Mouse (Mus musculus) activated CD4-positive, CD25-positive, alpha-beta regulatory T cell, adult 9 weeks (primary cell): ENCODE data around the gene Ubac2. TPM values are rescaled to one million over a fixed set of nuclear protein-coding genes. Genes with fewer than 3 reads are reported as not detected.

Experiments used
- polyA plus RNA-seq: library from polyadenylated mRNA; unstranded; fragments of 100-300 nt; shearing (Covaris generic); gene quantifications from one replicate; pipeline ENCODE4 v1.2.1, GENCODE M21; 2017

Gene Ubac2
- polyA plus RNA-seq = 186 TPM

DNA sequence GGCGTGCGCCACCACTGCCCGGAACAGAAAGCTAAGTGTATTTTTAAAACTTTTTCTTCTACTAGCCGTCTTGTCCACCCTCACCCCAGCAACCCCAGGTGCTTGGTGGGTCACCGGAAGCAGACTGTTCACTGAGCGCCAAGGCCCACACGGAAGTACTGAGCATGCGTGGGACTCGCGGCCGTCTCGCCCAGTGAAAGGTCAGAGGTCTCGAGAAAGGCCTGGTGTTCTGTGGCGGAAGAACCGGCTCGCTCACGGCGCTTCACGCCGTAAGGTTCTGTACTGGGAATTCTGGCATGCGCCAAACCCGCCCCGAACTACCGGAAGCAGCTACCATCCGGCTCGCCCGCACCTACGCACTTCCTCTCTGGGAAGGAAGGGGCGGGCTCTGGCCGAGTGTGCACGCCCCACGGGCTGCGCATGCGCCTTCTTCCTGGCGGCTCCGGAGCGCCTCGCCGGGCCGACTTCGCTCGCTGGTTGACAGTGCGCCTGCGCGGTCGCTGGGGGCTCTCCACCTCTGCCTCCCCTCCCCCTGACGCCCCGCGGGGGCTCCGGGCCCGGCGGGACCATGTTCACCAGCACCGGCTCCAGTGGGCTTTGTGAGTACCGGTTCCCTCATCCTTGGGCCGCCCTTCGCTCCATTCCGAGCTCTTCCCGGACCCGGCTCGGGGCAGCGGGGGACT is at the start of gene Ubac2:
Gene Ubac2, plus strand, starts transcription at position 445 of the 683 bp plus-strand sequence.

DNA sequence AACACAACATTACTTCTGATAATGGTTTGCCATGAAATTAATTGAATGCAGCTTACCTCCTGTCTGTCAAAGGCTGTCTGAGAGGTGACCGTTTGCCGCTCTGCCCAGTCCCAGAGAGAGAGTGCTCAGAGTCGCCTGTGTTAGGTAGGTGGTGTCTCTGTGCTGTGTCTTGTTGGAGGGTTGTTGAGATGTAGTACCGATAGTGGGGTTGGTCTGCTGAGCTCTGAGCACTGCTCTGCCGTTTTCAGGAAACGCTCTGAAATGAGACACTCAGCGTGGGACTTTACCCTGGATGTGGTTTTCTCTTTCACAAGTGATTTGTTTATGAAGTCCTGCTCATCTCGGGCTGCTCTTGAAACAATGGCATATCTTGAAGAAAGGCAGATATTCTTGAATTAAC is 37.2 kb downstream of the Ubac2 start, which contains the start of gene Gpr18:
Gene Gpr18, minus strand, starts transcription at position 161 of the 400 bp plus-strand sequence.

DNA sequence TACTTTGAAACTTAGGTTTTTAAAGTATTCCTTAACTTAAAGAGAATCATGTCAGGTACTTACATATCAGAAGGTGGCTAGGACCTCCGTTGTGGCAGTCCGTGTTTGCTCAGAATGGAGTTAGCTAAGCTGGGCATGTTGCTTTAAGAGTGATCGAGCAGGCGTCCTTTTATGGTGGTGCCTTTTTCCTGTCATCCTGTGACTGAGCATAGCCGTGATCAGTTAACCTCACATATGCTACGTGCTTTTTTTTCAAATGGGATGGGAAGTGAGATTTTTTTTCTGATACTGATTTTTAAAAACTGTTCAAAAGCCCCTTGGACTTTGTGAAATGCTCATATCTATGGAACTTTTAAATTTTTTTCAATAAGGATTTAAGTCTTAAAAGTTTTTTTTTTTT is 86.6 kb downstream of the Ubac2 start, which contains the start of gene Gpr183:
Gene Gpr183, minus strand, starts transcription at position 206 of the 400 bp plus-strand sequence.

DNA sequence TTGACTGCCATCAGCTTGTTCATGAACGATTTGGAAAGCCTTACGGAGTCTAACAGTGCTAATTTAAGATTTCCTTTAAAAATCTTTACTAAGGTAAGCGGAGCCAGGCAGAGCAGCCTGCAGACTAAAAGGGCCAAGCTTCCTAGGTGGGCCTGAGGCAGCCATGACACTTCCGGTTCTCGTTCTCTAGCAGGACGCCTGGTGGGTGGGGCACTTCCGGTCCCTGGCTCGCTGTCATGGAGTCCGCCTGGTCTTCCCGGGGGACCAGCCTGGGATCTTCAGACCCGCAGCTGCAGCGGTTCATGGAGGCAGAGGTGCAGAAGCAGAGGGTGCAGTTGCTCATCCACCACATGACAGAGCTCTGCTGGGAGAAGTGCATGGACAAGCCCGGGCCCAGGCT is 156.0 kb downstream of the Ubac2 start, which contains the start of gene Timm8a2:
Gene Timm8a2, plus strand, starts transcription at position 224 of the 400 bp plus-strand sequence.

Other genes starting within 250 kb of the Ubac2 start
- 2.6 TPM for gene Dock9, start 80.8 kb upstream of the Ubac2 start, polyA plus RNA-seq
- 104 TPM for gene Gpr18, start 37.2 kb downstream of the Ubac2 start, polyA plus RNA-seq
- gene Gpr183, start 86.6 kb downstream of the Ubac2 start, polyA plus RNA-seq = 99.6 TPM
- gene Timm8a2, start 156.1 kb downstream of the Ubac2 start, polyA plus RNA-seq = not detected
- 83.0 TPM for gene Tm9sf2, start 228.4 kb downstream of the Ubac2 start, polyA plus RNA-seq